Mouse (Mus musculus) ES-E14 (cell line): ENCODE data around the gene Tex44.

Experiments used
- HCFC1 ChIP-seq: IDR thresholded peaks from 2 replicates; pipeline ENCODE4 v1.6.1; 2012; ENCODE audit warnings: low read length, inconsistent platforms, borderline replicate concordance; ENCODE audit not compliant: insufficient read depth
- ZC3H11A ChIP-seq: IDR thresholded peaks from 2 replicates; pipeline ENCODE4 v1.6.1; 2012; ENCODE audit warnings: low read depth, mild to moderate bottlenecking, inconsistent platforms, low read length, borderline replicate concordance

- TF ChIP-seq ZC3H11A (no peak), HCFC1 (no peak)
These were observed 32.9 kb upstream of the Tex44 start for GRCm38 (mm10) chr1:86393219-86393618.
